Mouse (Mus musculus): Measurements from ENCODE around the gene Rpl22. TPM values are rescaled to one million over a fixed set of nuclear protein-coding genes. Genes with fewer than 3 reads are reported as not detected.
A peak's percentile ranks its signal among the peaks of the same experiment; 100 is the strongest.

Gene Rpl22
- polyA plus RNA-seq, 1 experiment from 2014 or later = 387 TPM

DNA sequence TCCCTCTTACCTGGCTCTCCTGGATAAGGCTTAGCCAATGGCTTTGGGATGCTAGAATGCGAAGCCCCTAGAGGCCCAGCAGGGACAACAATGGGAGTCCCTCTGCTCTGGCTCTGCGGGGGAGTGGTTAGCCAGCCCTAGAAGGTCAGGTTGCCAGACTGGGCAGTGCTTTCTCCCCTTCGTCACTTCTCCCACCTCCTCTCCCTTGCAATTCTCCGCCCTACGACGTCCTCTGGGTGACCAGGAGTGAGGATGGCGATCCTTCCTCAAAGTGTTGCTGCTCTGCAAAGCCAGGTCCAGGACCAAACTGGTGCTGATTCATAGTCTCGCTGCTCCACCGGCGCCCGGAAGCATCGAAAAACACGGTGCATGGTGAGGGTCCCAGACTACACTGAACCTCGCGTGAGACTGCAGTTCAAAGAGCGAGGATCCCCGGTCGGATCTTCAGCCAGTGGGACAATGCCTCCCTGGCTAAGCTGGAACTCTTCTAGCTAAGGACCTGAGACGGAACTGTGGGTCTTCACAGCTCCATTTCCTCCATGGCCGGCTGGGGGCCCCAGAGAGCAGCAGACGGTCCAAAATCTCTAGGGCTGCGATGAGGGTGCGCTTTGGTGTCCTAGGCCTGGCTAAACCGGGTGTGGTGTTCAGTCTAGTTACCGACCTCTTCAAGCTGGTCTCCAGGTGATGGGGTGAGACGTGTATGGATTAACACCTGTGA, 6.9 kb upstream of the Rpl22 start, which contains the start of gene Rnf207:
Gene Rnf207 (minus strand): TSS at position 477 of the 718 bp plus-strand sequence.
- ATAC-seq (replicated peaks; ENCODE audit: low FRiP score) = peak; percentile 44
- H3K27ac ChIP-seq = no peak within 1 kb of the TSS
- WGBS = 3% methylated on average over 26 of the region's 26 CpGs
- H3K4me3 ChIP-seq (replicated peaks) = peak within 1 kb of the TSS; percentile 29
- H3K9me3 ChIP-seq (replicated peaks) = no peaks in the 10 kb centered on the region
- no peak within 1 kb of the TSS for H3K9ac ChIP-seq
- peaks cover 34% of the 10 kb centered on the region for H3K4me1 ChIP-seq
- H3K27me3 ChIP-seq = peaks cover 49% of the 10 kb centered on the region
- no peaks in the 10 kb centered on the region for H3K36me3 ChIP-seq
- peak within 1 kb of the TSS; percentile 62 for H3K4me2 ChIP-seq

DNA sequence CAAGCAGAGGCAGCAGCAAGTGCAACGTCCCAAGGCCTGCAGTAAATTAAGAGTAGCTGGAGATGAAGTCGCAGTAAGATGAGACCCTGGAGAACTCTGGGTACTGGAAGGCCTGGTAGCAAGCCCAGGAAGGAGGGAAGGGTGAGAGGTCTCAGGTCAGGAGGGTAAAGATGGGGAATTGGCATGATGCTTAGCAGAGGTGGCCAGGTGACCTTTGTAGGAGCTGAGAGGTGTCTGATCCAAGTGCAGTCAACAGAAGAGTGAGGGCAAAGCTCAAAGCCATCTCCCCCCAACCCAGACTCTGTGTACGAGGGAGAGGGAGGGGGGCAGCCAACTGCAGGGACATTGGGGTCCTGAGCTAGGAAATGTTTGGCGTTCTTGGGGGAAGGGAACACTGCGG, 4.1 kb upstream of the Rpl22 start:
- ATAC-seq (replicated peaks; ENCODE audit: low FRiP score) = no peak
- Histone ChIP-seq H3K9ac (no peak overlapping the region), H3K36me3 (no peaks in the 10 kb centered on the region), H3K27me3 (peaks cover 21% of the 10 kb centered on the region), H3K4me2 (no peak overlapping the region), H3K27ac (no peak overlapping the region), H3K9me3 (replicated peaks) (no peaks in the 10 kb centered on the region), H3K4me3 (replicated peaks) (no peak overlapping the region), H3K4me1 (peaks cover 16% of the 10 kb centered on the region)
- WGBS = 37% methylated on average over 5 of the region's 5 CpGs

DNA sequence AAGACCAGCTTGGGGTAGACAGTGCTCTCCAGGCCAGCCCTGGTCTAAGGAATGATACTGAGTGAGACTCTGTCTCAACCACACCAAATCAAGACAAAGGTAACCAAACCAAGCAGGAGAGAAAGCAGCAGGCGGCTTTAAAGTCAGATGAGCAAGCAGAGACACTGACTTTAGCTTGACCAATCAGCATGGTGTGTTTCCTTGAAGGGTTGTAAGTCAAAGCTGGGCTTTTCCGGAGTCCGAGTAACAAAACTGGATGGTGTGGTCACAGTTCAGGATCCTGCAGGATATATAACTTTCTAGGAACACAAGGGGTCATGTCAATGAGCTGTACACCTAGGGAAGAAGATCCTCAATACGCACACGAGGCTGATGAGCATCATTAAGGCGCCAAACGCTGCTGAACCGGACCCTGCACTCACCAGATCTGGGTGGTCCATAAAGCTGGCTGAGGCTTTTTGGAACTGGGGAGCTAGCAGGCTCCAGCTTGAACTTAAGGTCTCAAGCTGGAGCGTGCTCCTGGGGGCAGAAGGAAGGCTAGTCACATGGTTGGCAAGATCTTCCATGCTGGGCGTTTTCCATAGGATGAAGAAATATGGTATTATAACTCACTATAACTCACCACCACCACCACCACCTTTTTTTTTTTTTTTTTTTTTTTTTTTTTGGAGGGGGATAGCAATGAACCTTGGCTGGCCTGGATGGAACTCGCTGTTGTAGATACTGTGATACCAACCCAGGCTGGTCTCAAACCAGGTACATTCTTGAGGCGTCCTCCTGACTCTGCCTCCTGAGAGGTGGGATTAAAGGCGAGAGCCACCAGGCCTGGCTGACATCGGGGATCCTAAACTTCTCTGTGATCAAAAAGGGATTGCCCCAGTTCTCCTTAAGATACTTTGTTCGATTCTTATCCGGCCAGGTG, 640 bp upstream of the Rpl22 start:
- Histone ChIP-seq H3K4me3 (replicated peaks) (peak overlapping the region; percentile 99), H3K27me3 (no peaks in the 10 kb centered on the region), H3K27ac (0 out of 2 replicates have a peak overlapping the region, but pooled peaks have one; percentile 46), H3K9ac (no peak overlapping the region), H3K9me3 (replicated peaks) (no peaks in the 10 kb centered on the region), H3K4me1 (peaks cover 20% of the 10 kb centered on the region), H3K36me3 (peaks cover 25% of the 10 kb centered on the region), H3K4me2 (peak overlapping the region; percentile 72)
- ATAC-seq (replicated peaks; ENCODE audit: low FRiP score) = peak; percentile 23; the same call in 1 of the 2 replicates
- 55% methylated on average over 16 of the region's 16 CpGs for WGBS

DNA sequence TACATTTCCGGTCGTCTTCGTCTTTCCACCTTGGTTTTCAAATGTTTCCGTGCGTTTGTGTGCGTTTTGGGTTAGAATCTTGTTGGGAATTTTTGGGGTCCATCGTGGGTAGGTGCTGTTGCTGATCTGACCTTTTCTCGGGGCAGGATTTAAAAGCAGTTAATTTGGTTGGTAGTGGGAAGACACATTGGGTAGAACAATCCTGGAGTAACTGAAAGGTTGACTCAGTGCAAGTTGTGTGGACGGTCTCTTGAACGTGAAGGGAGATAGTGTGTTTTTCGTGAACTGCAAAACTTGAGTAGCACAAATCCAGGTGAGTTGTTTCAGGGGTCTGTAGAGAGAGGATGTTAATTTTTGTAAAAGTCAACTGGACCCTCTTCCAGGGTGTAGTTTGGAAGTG, 1.0 kb downstream of the Rpl22 start:
- no peaks in the 10 kb centered on the region for H3K27me3 ChIP-seq
- peaks cover 42% of the 10 kb centered on the region for H3K36me3 ChIP-seq
- 1% methylated on average over 11 of the region's 11 CpGs for WGBS
- H3K9me3 ChIP-seq (replicated peaks) = no peaks in the 10 kb centered on the region
- no peak for ATAC-seq (replicated peaks; ENCODE audit: low FRiP score)
- H3K4me2 ChIP-seq = peak overlapping the region; percentile 72
- H3K9ac ChIP-seq = peak overlapping the region; percentile 99
- H3K4me1 ChIP-seq = peaks cover 18% of the 10 kb centered on the region
- H3K27ac ChIP-seq = peak overlapping the region; percentile 83; the same call in 1 of the 2 replicates
- peak overlapping the region; percentile 99 for H3K4me3 ChIP-seq (replicated peaks)

DNA sequence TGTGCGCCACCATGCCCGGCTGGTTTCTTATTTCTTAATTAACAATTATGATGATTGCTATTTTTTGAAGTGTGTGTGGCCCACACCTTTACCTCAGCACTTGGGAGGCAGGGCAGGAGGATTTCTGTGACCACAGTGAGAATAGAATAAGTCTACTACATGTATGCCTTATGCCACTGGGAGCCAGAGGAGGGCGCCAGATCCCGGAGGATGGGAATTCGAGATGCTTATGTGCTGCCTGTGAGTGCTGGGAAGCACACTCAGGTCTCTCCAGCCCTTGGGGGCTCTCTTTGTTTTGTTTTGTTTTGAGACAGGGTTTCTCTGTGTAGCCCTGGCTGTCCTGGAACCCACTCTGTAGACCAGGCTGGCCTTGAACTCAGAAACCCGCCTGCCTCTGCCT, 3.1 kb downstream of the Rpl22 start:
- ATAC-seq (replicated peaks; ENCODE audit: low FRiP score) = no peak
- H3K27me3 ChIP-seq = no peaks in the 10 kb centered on the region
- peaks cover 63% of the 10 kb centered on the region for H3K36me3 ChIP-seq
- H3K27ac ChIP-seq = no peak overlapping the region
- 75% methylated on average over 6 of the region's 6 CpGs for WGBS
- H3K9ac ChIP-seq = no peak overlapping the region
- no peak overlapping the region for H3K4me2 ChIP-seq
- peaks cover 18% of the 10 kb centered on the region for H3K4me1 ChIP-seq
- H3K9me3 ChIP-seq (replicated peaks) = no peaks in the 10 kb centered on the region
- H3K4me3 ChIP-seq (replicated peaks) = no peak overlapping the region

DNA sequence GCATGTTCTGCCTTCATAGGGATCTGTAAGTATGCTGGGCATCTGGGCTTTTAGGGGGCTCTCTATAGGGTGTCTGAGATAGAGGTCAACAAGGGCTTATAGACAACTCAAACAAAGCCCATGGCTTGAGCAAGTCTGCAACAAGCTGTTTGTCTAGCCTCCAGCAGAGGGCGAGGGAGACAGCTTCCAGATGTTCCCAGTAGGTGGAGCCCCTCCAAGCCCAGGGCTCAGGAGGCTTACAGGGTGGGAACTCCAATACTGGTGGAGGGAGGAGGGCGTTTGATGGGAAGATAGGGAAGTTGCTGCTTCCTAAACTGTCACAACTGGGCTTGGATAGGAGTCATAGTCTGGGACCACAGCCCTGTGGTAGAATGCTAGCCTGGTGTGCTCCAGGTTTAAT, 7.4 kb downstream of the Rpl22 start:
- 27% methylated on average over 2 of the region's 2 CpGs for whole genome bisulfite sequencing
- no peak overlapping the region for H3K9ac ChIP-seq
- peaks cover 2% of the 10 kb centered on the region; the same call in 1 of the 2 replicates for H3K4me1 ChIP-seq
- H3K4me2 ChIP-seq = no peak overlapping the region
- H3K9me3 ChIP-seq (replicated peaks) = no peaks in the 10 kb centered on the region
- H3K4me3 ChIP-seq (replicated peaks) = no peak overlapping the region
- no peak overlapping the region for H3K27ac ChIP-seq
- H3K27me3 ChIP-seq = peaks cover 19% of the 10 kb centered on the region
- peak; percentile 43 for ATAC-seq (replicated peaks; ENCODE audit: low FRiP score)
- peaks cover 78% of the 10 kb centered on the region for H3K36me3 ChIP-seq

DNA sequence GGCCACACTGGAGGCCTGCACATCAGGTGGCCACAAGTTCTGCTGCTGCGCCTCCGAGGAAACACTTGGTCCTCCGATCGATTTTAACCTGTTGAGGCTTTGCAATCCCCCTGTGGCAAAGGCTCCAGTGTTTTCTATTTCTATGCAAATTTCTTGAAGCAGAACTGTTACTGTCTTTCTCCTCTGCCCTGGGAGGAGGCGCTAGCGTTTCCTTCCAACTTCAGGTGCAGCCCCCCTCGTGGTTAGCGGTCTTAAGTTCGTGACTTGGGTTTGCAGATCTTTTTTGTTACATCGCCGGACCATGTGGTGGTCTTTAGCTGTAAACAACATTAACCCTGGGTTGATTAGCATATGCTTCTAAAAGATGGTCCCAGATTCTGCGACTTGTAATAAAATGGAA, 8.0 kb downstream of the Rpl22 start:
- no peak for ATAC-seq (replicated peaks; ENCODE audit: low FRiP score)
- Histone ChIP-seq H3K9me3 (replicated peaks) (no peaks in the 10 kb centered on the region), H3K4me3 (replicated peaks) (no peak overlapping the region), H3K27me3 (peaks cover 25% of the 10 kb centered on the region), H3K36me3 (peaks cover 72% of the 10 kb centered on the region), H3K9ac (no peak overlapping the region), H3K27ac (no peak overlapping the region), H3K4me2 (no peak overlapping the region), H3K4me1 (peaks cover 5% of the 10 kb centered on the region)
- 94% methylated on average over 12 of the region's 12 CpGs for WGBS

DNA sequence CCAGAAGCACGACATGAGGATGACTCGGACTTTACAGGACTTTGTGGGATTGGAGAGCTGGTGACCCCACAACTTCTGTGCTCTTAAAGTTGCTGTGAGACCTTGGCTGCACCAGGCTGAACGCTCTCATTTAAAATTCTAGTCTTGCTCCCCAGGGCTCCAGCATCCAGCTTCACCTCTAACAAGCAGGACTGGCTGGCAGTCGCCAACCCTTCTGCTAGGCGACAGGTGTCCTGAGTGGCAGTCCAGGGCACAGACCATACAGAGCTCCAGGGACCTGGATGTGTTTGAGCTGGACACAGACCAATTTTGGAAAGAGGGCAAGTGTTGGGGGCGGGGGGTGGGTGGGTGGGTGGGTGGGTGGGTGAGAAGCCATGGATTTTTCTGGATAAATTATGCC, 12.2 kb downstream of the Rpl22 start:
- peaks cover 66% of the 10 kb centered on the region for H3K27me3 ChIP-seq
- H3K4me1 ChIP-seq = peaks cover 25% of the 10 kb centered on the region
- no peak overlapping the region; the same call in 1 of the 2 replicates for H3K4me2 ChIP-seq
- no peak for ATAC-seq (replicated peaks; ENCODE audit: low FRiP score)
- H3K9me3 ChIP-seq (replicated peaks) = no peaks in the 10 kb centered on the region
- no peak overlapping the region for H3K27ac ChIP-seq
- H3K4me3 ChIP-seq (replicated peaks) = no peak overlapping the region
- no peak overlapping the region for H3K9ac ChIP-seq
- H3K36me3 ChIP-seq = peaks cover 30% of the 10 kb centered on the region
- WGBS = 25% methylated on average over 6 of the region's 6 CpGs

DNA sequence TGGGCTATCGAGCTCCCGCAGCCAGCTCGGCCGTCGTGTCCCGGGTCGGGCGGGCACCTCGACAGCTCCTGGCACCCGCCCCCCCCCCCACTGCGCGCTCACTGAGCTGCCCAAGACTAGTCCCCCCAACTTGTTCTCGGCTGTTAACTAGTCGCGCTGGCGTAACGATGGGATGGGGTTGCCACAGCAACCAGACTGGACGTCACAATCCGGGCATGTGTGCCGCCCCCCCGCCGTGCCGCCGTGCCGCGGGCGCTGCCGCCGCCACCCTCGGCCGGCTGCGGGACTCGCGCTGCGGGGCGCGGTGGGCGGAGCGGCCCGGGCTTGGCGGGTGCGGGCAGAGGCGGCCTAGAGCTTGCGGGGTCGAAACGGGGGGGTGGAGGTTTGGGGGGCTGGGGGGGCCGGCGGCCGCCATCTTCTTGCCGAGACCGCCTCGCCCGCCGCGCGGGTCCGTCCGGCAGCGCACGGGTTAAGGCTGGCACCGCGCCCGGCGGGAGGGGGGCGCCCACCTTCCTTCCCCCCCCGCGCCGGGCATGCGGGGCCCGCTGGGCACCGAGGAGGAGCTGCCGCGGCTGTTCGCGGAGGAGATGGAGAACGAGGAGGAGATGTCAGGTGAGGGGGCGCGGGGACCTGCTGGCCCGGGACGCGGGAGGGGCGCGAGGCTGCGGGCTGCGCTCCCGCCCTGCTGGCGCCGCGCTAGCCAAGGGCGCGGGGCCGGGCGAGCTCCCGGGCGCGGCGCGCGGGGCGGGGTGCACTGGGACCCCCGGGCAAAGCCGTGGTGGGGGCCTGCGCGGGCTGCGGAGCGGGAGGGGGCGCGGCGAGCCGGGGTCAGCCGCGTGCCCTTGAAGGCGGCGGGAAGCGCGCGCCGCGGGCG, 13.1 kb downstream of the Rpl22 start, which contains the start of gene Chd5:
Gene Chd5 (plus strand): TSS at position 233 of the 874 bp plus-strand sequence.
- Histone ChIP-seq H3K9ac (peak within 1 kb of the TSS; percentile 49), H3K27ac (no peak within 1 kb of the TSS), H3K4me3 (replicated peaks) (peak within 1 kb of the TSS; percentile 57), H3K4me1 (peaks cover 25% of the 10 kb centered on the region), H3K4me2 (peak within 1 kb of the TSS; percentile 99), H3K27me3 (peaks cover 75% of the 10 kb centered on the region), H3K9me3 (replicated peaks) (no peaks in the 10 kb centered on the region), H3K36me3 (peaks cover 21% of the 10 kb centered on the region)
- WGBS = 2% methylated on average over 91 of the region's 120 CpGs
- ATAC-seq (replicated peaks; ENCODE audit: low FRiP score) = 0 out of 2 replicates have a peak, but pooled peaks have one; percentile 9

DNA sequence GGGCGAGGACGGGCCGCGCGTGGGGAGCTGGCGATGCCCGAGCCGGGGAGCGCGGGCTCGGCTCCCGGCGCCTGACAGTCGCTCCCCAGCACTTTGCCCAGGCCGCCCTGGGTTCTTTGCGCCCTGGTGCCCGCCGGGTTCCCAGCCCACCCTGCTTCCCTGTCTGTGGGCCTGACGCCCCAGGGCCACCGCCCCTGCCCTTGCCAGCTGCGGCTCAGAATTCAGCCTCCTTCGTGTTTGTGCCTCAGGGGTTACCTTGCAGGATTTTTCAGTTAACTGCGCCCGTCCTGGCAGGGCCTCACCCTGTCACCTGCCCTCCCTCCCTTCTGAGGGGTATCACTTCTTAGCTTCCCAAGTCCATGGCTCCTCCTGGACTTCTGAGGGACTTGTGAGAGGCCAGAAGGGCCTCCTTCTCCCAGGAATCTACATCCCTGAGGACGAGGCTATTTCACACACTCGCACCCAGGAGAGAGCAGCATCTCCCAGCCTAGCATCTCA, 13.8 kb downstream of the Rpl22 start:
- no peak; the same call in 1 of the 2 replicates for ATAC-seq (replicated peaks; ENCODE audit: low FRiP score)
- H3K4me1 ChIP-seq = peaks cover 25% of the 10 kb centered on the region
- H3K4me3 ChIP-seq (replicated peaks) = peak overlapping the region; percentile 57
- peak overlapping the region; percentile 99 for H3K4me2 ChIP-seq
- H3K36me3 ChIP-seq = peaks cover 14% of the 10 kb centered on the region
- peak overlapping the region; percentile 49; the same call in 1 of the 2 replicates for H3K9ac ChIP-seq
- H3K27ac ChIP-seq = no peak overlapping the region
- peaks cover 81% of the 10 kb centered on the region for H3K27me3 ChIP-seq
- no peaks in the 10 kb centered on the region for H3K9me3 ChIP-seq (replicated peaks)
- 2% methylated on average over 25 of the region's 26 CpGs for WGBS

All from kidney, embryonic 15.5 days (tissue).